ENCODE assay signal across 16 mouse cellular contexts in genomic region chr5:126007871-126008270, GRCm38 (mm10).
"Had no signal": no experiment of that assay in that cellular context is flagged by ENCODE, and none has a peak within 500 bp of the region (broad histone marks: within the 10 kb centered on the region; RNA-seq: fewer than 3 reads in every experiment).

No protein-coding gene starts in this region.

- H3K4me2 ChIP-seq: limb, embryonic 15.5 days; liver, embryonic 12.5 days; midbrain, embryonic 11.5 days; midbrain, embryonic 15.5 days; neural tube, embryonic 12.5 days had no signal

- H3K9me3 ChIP-seq: limb, embryonic 15.5 days; midbrain, embryonic 15.5 days; neural tube, embryonic 12.5 days had no signal

- DNase-seq: kidney, adult 11 months; kidney, adult 9 months; kidney, postnatal 36 days; left cerebral cortex, postnatal 4 days; lung, postnatal 10 days; thymus, adult 2 months; thymus, postnatal 25 days had no signal

- H3K36me3 ChIP-seq: limb, embryonic 15.5 days; liver, embryonic 12.5 days; midbrain, embryonic 15.5 days; neural tube, embryonic 12.5 days had no signal

- ATAC-seq: liver, embryonic 12.5 days; midbrain, embryonic 15.5 days had no signal

- H3K27ac ChIP-seq: kidney, postnatal 0 days; limb, embryonic 15.5 days; liver, embryonic 12.5 days; macrophage; neural tube, embryonic 12.5 days; stomach, postnatal 0 days had no signal

- H3K4me1 ChIP-seq: limb, embryonic 15.5 days; liver, embryonic 12.5 days; megakaryocyte, embryonic 14.5 days; midbrain, embryonic 15.5 days; neural tube, embryonic 12.5 days had no signal

- H3K9ac ChIP-seq: limb, embryonic 15.5 days; liver, embryonic 12.5 days; midbrain, embryonic 15.5 days; neural tube, embryonic 12.5 days had no signal

- H3K4me3 ChIP-seq: limb, embryonic 15.5 days; liver, embryonic 12.5 days; megakaryocyte, embryonic 14.5 days; midbrain, embryonic 15.5 days; neural tube, embryonic 12.5 days had no signal

- H3K27me3 ChIP-seq: limb, embryonic 15.5 days; liver, embryonic 12.5 days; megakaryocyte, embryonic 14.5 days; midbrain, embryonic 15.5 days; neural tube, embryonic 12.5 days had no signal
